Mouse (Mus musculus) bone marrow, adult 2 months (tissue): ENCODE measurements around the gene Ppid.

Experiments
- CTCF ChIP-seq: fragments of 200-500 bp; IDR thresholded peaks from 2 replicates; pipeline ENCODE4 v1.5.1; 2011; ENCODE audit warnings: low read length, control low read depth; ENCODE audit not compliant: control insufficient read depth, insufficient read depth
- POLR2A ChIP-seq: fragments of 200-500 bp; IDR thresholded peaks from 2 replicates; pipeline ENCODE4 v1.6.1; 2011; ENCODE audit warnings: low read depth, mild to moderate bottlenecking, control low read depth, low read length, borderline replicate concordance; ENCODE audit not compliant: control insufficient read depth

GRCm38 (mm10) chr3:79564875-79565606 lies 26.1 kb upstream of the Ppid start:
- TF ChIP-seq CTCF: no peak
- TF ChIP-seq POLR2A: no peak
